Mouse (Mus musculus) cerebellum, adult 11 months (tissue): ENCODE measurements at regions not wholly inside any gene's neighbourhood (a gene's known extent, or its start where the extent isn't known, plus 50 kb on each side); places are given as distances from the start of the nearest gene placed in this dataset.
"Not testable (repeated sequence)": the region's sequence is repeated elsewhere in the genome, so short reads cannot be mapped to it uniquely, and the experiment has no call there.

Experiments
- DNase-seq: peaks from one replicate; pipeline ENCODE4 v3.0.0; 2022

DNA sequence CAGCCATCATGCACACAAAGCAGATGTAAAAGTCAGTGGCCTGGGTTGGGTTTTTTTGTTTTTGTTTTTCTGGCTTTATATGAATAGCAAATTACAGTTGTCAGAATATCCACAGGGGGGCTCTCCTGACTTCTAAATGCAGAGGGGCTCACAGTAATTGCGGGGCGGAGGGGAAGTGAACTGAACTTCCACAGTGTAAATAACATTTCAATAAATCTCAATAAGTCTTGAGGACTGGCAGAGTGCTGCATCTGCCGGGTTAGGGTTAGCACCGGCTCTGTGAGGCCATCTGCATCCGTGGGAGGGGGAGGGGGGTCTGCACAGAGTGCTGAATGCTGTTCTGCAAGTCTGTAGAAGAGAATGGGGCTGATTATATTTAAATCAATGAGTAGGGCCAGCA is 50.3 kb upstream of the Arl4c start:
- DNase-seq, result no peak

DNA sequence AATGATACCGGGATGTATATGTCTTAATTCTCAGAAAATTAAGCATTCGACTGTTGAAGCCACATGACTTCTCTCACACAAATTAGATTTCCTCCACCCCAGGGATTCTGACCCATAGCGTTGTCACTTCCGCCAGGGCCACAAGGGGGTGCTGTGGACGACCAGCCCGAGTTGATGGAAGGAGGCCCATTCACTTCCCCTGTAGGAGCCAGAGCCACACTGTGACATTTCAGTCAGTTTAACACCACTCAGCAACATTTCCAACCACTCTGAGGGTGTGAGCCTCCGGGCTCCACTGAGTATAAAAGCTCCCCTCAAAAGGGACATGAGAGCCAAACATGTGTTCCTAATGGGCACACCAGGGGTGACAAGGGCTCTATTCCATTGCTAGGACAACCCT is 54.6 kb upstream of the Arl4c start:
- DNase-seq, result peak; percentile 29

DNA sequence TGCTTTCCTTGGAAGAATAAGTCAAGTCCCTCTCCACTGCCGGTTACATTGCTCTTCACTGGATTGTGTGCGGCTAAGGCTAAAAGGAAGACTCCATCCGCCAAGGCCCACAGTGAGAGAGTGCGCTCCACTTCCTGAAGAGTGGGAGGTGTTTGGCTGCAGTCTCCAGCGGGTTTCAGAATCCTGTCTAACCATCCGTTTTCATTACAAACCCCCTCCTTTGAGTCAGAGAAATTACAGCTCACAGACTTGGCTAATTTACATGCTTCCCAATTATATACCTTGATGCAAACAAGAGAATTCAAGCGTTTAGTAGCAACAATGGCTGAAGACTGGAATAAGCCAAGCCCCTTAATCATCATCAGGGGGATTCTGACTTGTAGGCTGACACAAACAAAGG is 55.1 kb upstream of the Arl4c start:
- no peak for DNase-seq

DNA sequence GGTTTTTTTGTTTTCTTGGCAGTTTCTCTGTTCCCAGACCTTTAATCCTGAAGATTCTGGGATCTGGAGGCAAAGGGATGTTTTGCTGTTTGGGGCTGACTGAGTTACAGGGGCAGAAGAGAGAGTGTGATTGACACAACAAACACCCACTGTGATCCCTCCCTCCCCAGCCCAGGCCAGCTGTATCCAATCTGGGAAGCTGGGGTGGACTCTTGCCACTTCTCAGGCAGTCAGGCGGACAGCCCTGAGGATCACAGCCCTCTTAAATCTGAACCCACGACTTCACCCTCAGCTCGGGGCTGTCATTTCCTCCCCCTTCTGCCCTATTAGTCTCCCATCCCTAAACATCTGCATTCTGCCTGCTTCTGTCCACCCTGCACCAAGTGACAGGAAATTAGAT is 55.7 kb upstream of the Arl4c start:
- no peak for DNase-seq

DNA sequence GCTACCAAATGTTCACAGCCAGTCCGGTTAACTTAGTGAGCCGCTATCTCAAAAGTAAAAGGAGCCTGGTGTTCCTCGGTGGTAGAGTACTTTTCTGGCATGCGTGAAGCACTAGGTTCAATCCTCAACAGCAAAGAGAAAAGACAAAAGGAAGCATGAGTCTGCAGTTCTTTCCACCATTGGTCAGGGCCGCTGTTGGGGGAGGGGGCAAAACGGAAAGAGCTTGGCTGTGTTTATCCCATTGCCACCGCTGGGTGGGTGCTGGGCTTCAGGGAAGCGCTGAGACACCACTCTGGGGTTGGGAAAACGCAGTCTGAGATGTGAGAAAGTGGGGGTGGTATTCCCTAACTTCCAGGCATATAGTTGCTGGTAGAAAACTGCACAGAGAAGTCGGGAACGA is 58.6 kb upstream of the Arl4c start:
- no peak for DNase-seq

DNA sequence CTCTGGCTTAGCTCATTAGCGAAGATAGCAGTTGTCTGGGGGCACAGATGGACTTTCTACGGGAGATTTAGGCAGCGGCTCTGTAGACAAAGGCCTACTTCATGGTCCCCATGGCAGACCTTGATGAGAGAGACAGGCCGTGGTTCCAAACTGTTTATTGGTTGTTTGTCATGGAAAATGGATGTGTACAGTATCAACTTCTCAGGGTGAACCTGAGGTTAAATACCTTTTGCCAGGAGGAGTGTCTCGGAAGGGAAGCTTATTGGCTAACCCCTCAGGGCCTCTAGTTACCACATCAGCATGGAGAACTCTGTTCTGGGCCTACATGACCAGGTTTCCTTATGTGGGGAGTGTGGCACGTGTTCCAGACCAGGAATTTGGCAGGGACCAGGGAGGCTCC is 59.1 kb upstream of the Arl4c start:
- no peak for DNase-seq

DNA sequence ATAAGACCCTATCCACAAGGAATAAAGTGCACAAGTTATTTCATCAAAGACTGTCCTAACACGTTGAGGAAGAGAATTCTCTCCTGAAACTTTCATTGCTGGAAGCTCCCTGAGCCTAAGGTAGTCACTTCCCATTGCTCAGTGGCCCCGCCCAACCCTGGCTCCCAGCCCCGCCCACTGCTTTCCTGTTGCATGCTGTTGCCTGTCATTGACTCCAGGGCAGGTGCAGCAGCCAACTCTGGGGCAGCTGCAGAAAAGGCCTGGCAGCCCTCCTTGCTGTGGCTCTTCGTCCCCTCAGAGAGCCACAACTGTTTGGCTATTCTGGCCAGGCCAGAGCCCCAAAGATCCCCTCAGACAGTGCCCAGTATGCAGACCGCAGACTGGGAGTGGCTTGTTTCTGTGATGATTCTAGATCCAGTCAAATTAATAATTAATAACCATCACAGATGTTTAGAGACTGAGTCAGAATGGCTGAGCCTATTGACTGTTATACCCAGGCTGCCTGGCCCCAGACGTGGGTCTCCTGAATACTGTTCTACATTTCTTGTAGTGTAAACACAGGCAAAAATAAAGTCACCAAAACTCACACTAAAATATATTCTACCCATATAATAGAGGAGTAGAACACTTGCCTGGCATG is 61.8 kb upstream of the Arl4c start:
- no peak for DNase-seq

DNA sequence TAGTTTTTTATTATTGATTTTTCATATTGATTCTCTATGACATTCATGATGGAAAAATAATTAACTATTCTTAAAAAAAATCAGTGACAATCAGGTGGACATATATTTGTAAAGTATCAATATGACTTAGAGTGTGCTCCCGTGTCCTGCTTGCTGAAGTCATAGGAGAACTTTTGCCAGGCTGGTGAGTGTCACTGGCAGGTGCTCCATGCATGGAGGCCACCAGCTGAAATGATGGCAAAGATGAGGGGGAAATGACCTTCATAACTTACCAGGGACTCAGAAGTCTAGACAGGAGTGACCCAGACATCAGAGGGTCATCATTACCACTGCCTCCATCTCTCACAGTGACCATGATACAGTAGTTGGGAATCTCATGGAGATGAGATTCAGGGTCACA is 62.5 kb upstream of the Arl4c start:
- DNase-seq, result no peak

DNA sequence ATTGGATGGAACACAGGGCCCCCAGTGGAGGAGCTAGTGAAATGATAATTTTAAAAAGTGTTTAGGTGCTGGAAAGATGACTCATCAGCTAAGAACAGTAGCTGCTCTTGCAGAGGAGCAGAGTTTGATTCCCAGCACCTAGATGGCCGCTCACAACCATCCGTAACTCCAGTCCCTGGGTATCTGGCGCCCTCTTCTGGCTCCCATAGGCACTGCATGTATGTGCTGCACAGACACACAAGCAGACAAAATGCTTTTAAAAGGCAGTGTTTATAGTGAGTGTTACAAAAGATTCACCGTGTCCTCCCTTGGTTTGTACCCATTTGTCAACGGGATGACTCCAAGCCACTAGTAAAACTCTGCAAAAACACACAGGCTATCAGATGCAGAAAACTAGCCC is 75.0 kb upstream of the Arl4c start:
- DNase-seq, result no peak

DNA sequence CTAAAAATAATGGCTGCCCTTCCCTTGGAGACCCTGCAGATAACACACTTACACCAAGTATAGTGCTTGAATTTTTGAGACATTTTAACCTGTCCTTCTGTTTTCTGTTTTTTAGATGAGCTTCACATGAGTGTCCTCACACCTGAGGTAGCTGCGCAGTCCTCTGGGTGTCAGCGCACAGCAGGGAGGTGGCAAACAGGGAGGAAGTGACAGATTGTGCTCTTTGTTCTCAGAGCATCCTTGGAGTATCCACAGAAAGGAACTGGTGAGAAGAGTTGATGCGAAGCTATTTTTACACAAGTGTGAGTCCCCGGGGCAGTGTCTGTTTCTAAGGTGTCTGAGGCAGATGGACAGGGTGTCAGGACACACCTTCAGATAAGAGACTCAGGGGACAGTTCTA is 78.2 kb upstream of the Arl4c start:
- peak; percentile 48 for DNase-seq

DNA sequence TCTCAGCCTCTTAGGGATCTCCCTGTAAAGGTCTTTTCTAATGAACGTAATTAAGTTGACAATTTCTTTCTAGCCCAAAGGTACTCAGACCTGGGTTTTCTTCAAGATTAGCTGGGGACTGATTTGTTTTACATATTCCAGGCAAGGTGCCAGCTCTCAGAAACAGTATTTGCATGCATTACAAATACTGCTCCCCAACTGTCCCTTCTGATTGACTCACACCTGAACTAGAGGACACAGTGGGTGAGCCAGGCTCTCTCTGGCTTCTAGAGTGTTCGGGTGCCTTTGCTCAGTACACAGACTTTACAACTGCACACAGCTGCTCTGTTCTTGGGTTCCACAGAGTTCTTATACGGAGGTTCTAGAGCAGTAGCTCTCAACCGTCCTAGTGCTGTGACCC is 81.1 kb upstream of the Arl4c start:
- no peak for DNase-seq

DNA sequence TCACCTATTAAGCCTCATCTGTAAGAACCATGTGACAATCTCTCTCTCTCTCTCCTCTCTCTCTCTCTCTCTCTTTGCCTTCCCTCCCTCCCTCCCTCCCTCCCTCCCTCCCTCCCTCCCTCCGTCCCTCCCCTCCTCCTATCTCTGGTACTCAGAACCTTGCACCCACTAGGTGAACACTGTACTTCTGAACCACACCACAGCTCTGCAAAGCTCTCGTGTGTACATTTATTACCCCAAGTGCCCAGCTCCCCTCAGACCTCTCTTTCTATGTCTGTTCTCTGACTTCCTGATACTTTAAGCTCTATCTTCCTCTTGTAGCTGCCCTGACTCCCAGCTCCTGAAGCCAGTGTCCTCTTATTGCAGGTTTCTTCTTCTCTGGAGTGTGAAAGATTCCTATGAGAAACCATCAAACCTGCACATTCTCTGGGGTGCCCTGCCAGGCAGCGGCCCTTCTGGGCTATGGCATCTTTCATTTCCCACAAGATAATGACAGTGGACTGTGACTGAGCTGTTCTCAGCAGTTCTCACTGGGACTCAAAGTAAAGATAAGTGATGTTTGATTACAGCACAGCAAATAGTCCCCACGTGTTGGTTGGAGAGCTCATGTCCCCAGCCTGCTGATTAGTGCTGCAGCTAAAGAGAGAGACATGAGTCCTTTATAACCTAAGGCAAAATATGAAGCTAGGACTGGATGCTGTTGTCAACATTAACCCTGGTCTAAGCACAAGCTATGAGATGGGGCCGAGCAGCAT is 83.0 kb upstream of the Arl4c start:
- no peak for DNase-seq

DNA sequence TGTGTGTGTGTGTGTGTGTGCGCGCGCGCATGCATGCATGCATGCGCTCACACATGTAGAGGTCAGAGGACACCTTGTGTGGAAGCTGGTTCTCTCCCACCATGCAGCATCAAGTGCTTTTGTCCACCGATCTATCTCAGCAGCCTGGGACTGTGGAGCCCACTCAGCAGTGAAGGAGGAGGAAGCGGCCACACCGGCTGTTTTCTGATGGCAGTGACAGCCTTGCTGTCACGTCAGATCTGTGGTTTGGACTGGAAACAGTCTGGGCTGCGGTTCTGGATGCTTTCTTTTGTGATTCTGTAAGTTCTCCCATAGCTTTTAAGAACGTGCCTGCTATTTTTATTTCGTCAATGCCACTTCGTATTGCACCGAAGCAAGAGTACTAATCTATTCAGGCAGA is 84.0 kb upstream of the Arl4c start:
- no peak for DNase-seq

DNA sequence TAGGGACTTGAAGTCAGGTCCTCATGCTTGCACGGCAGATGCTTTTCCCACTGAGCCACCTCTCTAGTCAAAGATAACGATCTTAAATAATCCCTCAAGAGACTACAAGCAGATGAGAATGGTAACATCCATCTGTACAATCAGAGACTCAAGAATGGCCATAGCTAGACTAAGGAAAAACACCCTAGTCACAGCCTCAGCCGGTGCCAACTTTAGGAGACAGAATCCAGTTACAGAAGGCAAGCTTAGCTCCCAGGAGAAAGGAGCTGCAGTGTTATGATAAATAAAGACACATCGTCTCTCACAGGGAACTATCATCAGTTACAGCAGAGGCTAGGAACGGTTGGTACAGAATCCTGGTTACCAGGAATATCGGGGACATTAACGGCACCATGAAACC is 88.7 kb upstream of the Arl4c start:
- no peak for DNase-seq

DNA sequence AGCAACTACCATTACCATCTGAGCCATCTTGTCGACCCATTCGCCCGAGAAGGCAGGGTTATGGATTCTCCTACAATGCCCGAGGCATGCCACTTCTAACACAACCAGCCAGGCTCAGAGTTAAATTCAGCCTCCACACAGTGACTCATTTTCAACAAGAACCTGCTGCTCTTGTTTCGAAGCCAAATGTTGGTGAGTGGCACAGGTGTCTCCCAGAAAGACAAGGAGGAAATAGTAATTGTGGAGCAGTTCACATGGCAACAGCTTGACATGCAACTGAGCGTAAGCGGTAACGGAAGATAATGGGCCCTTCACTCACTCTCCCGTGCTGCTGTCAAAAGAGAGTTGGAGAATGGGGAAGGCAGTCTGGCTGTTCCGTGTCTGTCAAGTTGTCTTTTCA is 92.9 kb upstream of the Arl4c start:
- peak; percentile 39 for DNase-seq

DNA sequence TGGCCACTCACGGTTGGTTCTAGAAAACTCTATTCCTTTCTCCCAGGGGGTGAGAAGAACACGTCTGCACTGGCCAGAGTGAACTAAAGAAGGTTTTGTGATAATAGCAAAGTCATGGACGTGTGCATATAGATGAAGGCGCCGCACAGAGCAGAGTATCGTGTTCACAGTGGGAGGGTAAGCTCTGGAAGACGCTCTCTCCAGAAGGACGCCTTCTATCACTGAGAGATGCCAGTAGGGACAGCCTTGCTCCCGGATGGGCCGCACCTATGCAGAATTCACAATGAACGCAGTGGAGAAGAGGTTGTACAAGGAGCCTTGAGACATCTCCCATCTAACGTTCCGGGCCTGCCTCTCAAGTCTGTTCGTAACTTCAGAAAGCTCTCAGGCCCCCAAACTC is 96.5 kb upstream of the Arl4c start:
- no peak for DNase-seq

DNA sequence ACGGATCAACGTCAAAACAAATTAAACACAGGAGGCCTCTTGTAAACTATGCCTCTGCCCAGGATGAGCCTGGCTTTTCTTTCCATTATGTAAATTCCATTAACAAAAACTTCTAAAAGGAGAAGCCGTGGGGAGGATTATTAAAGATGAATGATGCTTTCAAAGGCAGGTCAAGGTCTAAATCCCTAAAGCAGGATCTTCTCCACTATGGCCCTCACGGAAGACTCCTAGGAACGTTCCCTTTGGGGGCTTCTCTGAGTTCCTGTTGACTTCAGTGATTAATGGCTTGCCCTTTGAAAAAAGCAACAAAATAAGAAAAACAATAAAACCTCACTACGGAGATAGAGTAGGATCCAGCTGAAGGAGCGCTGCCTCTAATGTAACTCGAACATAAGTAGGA is 96.9 kb upstream of the Arl4c start:
- no peak for DNase-seq

DNA sequence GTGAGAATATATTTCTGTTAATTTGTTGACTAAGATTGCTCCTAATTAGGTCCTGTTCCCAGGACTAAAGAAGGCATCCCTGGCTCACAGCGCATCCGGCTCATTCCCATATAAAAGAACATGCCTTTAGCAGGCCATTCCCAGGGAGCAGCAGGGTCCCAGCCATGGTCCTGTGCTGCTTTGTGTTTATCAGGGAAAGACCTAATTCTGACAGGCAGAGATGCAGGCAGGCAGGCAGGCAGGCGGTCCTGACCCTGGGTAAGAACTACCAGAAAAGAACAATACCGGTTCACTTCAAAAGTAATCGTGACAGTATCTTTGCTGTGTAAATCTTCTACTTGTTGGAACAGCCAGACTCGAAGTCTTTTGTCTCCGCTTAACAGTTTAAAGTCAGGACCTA is 97.3 kb upstream of the Arl4c start:
- DNase-seq, result no peak

DNA sequence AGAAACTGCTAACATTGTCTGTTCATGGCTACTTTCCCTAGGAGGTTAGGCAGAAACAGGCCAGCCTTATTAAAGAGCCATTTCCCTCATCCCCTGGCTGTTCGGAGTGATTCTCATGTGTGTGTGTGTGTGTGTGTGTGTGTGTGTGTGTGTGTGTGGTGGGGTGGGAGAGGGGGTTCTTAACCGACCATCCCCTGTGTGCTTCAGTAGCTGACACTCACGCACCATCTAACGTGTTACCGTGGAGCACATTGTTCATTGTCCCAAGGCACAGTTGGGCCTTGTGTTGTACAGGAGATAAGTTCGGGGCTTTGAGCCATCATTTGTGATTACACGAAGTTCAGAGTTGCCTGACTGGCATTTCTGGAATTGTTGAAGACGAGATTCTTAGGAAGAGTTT is 97.8 kb upstream of the Arl4c start:
- no peak for DNase-seq

DNA sequence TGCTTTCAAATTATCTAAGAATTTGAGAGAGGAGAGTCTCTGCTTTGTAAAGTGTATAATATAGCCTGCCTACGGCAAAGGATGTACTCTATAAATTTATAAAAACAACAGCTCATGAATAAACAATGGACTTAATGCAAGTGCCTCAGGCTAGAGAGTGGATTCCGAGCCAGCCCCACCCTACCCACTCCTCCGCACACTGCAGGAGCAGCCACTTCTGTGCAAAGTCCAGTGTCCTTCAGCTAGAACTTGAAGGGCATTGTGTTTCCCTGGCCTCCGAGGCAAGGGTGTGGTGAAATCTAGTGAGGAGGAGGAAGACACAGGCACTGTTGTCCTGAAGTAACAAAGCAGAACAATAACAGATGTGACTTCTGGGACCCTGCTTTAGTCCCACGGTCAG is 98.4 kb upstream of the Arl4c start:
- no peak for DNase-seq

DNA sequence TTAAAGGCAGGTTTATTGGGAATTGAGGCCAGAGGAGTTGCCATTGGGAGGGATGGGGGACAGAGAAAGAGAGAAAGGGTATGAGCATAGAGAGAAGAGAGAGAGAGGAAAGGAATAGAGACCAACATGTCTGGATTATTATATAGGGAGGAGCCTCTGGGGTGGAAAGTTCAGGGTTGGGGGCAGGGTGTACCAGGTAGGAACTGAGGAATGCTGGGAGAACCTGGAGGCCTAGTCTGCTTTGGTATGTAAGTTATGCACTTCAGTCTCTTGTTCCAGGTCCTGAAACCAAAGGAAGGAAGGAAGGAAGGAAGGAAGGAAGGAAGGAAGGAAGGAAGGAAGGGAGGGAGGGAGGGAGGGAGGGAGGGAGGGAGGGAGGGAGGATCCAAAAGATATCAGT is 99.1 kb upstream of the Arl4c start:
- not testable (repeated sequence) for DNase-seq

DNA sequence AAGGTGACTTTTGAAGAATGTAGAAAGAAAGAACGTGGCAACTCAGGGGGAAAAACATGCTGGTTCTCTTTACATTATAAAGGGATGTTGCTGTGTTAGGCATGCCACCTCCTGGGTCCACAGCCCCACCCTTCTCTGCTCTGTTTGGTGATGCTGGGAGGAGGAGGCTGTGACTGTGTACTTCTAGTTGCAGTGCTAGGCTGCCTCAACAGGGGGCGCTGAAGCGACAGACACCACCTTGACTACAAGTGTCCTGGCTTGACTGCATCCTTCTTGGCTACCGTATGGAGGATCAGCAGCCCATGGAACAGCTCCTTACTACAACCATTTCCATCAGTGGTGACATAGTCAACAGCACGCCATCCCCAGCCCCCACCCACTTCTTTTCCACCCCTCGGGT is 104.9 kb upstream of the Arl4c start:
- peak; percentile 22 for DNase-seq

DNA sequence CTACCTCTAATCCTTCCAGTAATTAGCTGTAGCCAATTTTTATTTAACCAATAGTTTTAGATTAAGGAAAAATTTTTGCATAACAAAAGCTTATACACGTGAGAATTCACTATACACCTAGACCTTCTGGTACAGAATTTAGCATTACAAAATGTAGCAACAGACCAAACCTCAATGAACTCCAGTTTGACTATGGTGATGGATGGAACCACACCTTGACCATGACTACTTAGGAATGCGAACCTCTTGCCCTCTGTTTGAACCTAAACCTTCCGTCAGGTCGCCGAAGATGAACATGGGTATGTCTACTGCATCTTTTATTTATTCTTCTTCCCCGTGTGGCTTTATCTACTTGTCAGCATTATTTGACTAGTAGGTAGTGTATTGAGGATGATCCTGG is 105.9 kb upstream of the Arl4c start:
- DNase-seq, result no peak

DNA sequence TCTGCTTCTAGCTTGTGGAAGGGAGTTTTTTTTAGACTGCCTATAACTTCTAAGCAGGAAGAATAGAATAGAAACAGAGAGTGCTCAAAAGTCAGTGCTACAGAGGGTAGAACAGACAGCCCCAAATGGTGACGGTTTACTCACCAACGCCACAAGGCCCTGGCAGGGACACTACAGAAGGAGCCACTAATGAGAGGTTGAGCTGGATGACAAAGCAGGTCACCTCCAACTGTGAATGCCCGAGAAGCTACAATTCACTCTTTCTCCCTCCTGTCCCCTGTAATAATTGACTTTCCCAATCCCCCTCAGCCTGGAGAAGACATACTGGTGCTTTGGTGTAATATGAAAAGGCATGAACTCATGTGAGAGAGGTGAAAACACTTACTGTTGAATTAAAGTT is 106.5 kb upstream of the Arl4c start:
- DNase-seq, result no peak

DNA sequence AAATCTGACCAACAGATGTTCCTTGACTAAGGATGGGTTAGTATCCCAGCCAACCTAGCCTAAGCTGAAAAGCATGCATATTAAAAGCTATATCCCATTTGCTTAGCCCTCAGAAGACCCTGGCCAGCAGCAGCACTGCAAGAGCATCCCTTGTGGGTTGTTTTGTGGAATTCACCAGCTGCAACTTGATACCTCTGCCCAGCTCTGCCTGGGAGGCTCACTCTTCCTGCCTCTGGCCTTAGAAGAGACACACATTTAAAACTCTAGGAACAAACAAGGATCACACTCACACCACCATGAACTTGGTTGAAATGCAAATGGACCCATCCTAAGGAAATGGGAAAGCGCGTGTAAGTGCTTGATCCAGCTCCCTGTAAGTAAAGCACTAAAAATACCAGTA is 107.7 kb upstream of the Arl4c start:
- no peak for DNase-seq
